Mouse (Mus musculus) limb, embryonic 13.5 days (tissue): ENCODE measurements around the gene Nek7. TPM values are rescaled to one million over a fixed set of nuclear protein-coding genes. Genes with fewer than 3 reads are reported as not detected.

Experiments used
- ATAC-seq: fragments of 200-750 bp; cut with Nextera tagmentation; 2 replicates; pipeline ENCODE4 v1.8.0; 2017; ENCODE audit warnings: low read depth, moderate number of reproducible peaks, moderate TSS enrichment; ENCODE audit not compliant: low FRiP score
- H3K27ac ChIP-seq: fragments of 300-500 bp; sonication (generic); 2 replicates; pipeline ENCODE4 v1.5.1; 2015; ENCODE audit warnings: inconsistent platforms, mild to moderate bottlenecking, moderate library complexity
- H3K27me3 ChIP-seq: fragments of 300-500 bp; sonication (generic); 2 replicates; pipeline ENCODE4 v1.6.1; 2015; ENCODE audit warnings: mild to moderate bottlenecking, inconsistent platforms
- H3K36me3 ChIP-seq: fragments of 300-500 bp; sonication (generic); 2 replicates; pipeline ENCODE4 v1.6.1; 2015; ENCODE audit warnings: inconsistent platforms, mild to moderate bottlenecking, moderate library complexity
- H3K4me1 ChIP-seq: fragments of 300-500 bp; sonication (generic); 2 replicates; pipeline ENCODE4 v1.6.1; 2015; ENCODE audit warnings: inconsistent platforms
- H3K4me2 ChIP-seq: fragments of 300-500 bp; sonication (generic); replicated peaks from 2 replicates; pipeline ENCODE4 v1.6.1; 2015; ENCODE audit warnings: inconsistent platforms, mild to moderate bottlenecking, moderate library complexity
- H3K4me3 ChIP-seq: fragments of 300-500 bp; sonication (generic); 2 replicates; pipeline ENCODE4 v1.5.1; 2015; ENCODE audit warnings: moderate library complexity, mild to moderate bottlenecking, inconsistent platforms
- H3K9ac ChIP-seq: fragments of 300-500 bp; sonication (generic); 2 replicates; pipeline ENCODE4 v1.6.1; 2015; ENCODE audit warnings: mild to moderate bottlenecking, inconsistent platforms
- H3K9me3 ChIP-seq: fragments of 300-500 bp; sonication (generic); 2 replicates; pipeline ENCODE4 v1.6.1; 2016; ENCODE audit warnings: inconsistent platforms
- WGBS: fragments of 180-500 bp; shearing (Covaris S2); methylation state at CpG from one replicate; pipeline ENCODE4 v1.1.7; 2015; 5-methylcytosine and 5-hydroxymethylcytosine counted together
- polyA plus RNA-seq: library from polyadenylated mRNA; unstranded; fragments of >200 nt; fragmentation: Nextera tagmentation; extraction: Ambion mirVana; gene quantifications from 2 replicates; pipeline ENCODE4 v1.2.1, GENCODE M21; 2015

Nek7 gene
- polyA plus RNA-seq, 1 experiment from 2014 or later = 37.0 TPM

DNA sequence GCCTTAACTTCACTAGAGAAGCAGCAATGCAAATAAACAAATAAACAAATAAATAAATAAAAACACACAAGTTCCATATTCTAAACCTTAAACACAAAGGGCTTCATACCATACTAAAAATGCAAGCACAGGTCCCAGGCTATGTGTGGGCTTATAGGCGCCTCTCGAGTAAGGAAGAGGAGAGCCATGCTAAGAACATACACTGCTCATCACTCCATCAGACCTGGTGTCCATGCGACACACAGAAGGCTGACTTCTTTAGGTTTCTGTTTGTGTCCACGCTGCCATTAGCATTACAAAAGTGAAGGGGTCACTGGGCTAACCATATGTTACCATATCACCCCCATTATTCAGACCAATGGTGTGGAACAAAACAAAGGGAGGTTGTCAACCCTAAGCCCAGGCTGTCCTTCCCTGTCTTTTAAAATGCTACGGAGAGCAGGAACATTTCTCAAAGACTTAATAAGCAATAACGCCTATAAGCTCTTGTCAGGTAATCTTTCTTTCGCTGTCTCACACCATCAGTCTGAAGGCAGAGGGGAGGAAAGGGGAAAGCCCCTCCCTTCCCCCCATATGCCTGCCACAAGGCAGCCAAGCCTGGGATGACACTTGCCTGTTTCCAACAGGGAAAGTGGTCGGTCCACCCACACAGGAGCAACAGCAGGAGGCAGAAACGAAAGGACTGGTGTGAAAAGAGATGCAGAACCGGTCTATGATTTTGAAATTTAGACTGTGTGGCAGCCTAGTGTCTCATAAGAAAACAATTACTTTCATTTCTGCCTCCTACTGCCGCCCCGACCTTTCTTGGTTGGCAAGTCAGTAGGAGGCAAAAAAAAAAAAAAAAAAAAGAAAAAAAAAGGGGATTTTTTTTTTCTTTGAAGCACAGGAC lies 60.5 kb downstream of the Nek7 start:
- 59% methylated on average over 12 of the region's 12 CpGs for WGBS
- Histone ChIP-seq H3K4me3 (no peak overlapping the region), H3K36me3 (peaks cover 13% of the 10 kb centered on the region), H3K9ac (no peak overlapping the region), H3K9me3 (no peaks in the 10 kb centered on the region), H3K27me3 (no peaks in the 10 kb centered on the region), H3K27ac (no peak overlapping the region), H3K4me1 (no peaks in the 10 kb centered on the region), H3K4me2 (no peak overlapping the region)
- ATAC-seq = no peak

DNA sequence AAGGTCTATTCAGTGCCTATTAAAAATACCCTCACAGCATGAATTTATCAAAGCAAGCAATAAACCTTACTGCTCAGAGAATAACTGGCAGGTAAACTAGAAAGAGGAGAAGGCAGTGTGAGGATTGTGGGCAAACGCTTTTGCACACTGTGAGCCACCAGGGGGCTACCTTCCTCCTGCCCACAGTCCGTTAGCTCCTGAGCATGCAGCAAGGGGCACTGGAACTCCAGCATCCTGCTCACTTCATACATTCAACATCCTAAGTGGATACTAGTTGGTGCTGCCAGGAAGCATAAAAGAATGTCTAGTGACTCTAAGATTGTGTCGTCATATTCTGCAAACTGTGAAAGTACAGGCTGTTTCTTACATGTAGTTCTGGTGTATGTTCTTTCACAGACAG lies 61.6 kb downstream of the Nek7 start:
- Histone ChIP-seq H3K4me2 (no peak overlapping the region), H3K4me1 (no peaks in the 10 kb centered on the region), H3K36me3 (peaks cover 19% of the 10 kb centered on the region), H3K27ac (no peak overlapping the region), H3K27me3 (no peaks in the 10 kb centered on the region), H3K4me3 (no peak overlapping the region), H3K9ac (no peak overlapping the region), H3K9me3 (no peaks in the 10 kb centered on the region)
- 76% methylated on average over 3 of the region's 3 CpGs for WGBS
- no peak for ATAC-seq

- Histone ChIP-seq H3K36me3 (peaks cover 7% of the 10 kb centered on the region; the same call in 1 of the 2 replicates), H3K9me3 (no peaks in the 10 kb centered on the region), H3K27me3 (no peaks in the 10 kb centered on the region), H3K9ac (no peak overlapping the region), H3K27ac (no peak overlapping the region), H3K4me3 (no peak overlapping the region), H3K4me2 (no peak overlapping the region), H3K4me1 (peaks cover 4% of the 10 kb centered on the region; the same call in 1 of the 2 replicates)
- no peak for ATAC-seq
- WGBS = 94% methylated on average over 5 of the region's 5 CpGs
These were observed 65.0 kb downstream of the Nek7 start for GRCm38 (mm10) chr1:138554926-138555325.

- H3K9ac ChIP-seq = no peak overlapping the region
- H3K9me3 ChIP-seq = no peaks in the 10 kb centered on the region
- no peak overlapping the region for H3K4me2 ChIP-seq
- no peak overlapping the region for H3K4me3 ChIP-seq
- peaks cover 4% of the 10 kb centered on the region; the same call in 1 of the 2 replicates for H3K4me1 ChIP-seq
- no peak for ATAC-seq
- H3K36me3 ChIP-seq = peaks cover 7% of the 10 kb centered on the region; the same call in 1 of the 2 replicates
- no peak overlapping the region for H3K27ac ChIP-seq
- WGBS = 54% methylated on average over 6 of the region's 6 CpGs
- no peaks in the 10 kb centered on the region for H3K27me3 ChIP-seq
These were observed 69.8 kb downstream of the Nek7 start for GRCm38 (mm10) chr1:138550184-138550583.

- 60% methylated on average over 1 of the region's 1 CpGs for WGBS
- H3K4me3 ChIP-seq = no peak overlapping the region
- no peaks in the 10 kb centered on the region for H3K27me3 ChIP-seq
- H3K4me1 ChIP-seq = peaks cover 13% of the 10 kb centered on the region; the same call in 1 of the 2 replicates
- H3K9me3 ChIP-seq = no peaks in the 10 kb centered on the region
- ATAC-seq = no peak
- no peak overlapping the region for H3K4me2 ChIP-seq
- H3K27ac ChIP-seq = peak overlapping the region; percentile 6; the same call in 1 of the 2 replicates
- H3K9ac ChIP-seq = no peak overlapping the region
- H3K36me3 ChIP-seq = no peaks in the 10 kb centered on the region
These were observed 77.8 kb downstream of the Nek7 start for GRCm38 (mm10) chr1:138542170-138542515.

DNA sequence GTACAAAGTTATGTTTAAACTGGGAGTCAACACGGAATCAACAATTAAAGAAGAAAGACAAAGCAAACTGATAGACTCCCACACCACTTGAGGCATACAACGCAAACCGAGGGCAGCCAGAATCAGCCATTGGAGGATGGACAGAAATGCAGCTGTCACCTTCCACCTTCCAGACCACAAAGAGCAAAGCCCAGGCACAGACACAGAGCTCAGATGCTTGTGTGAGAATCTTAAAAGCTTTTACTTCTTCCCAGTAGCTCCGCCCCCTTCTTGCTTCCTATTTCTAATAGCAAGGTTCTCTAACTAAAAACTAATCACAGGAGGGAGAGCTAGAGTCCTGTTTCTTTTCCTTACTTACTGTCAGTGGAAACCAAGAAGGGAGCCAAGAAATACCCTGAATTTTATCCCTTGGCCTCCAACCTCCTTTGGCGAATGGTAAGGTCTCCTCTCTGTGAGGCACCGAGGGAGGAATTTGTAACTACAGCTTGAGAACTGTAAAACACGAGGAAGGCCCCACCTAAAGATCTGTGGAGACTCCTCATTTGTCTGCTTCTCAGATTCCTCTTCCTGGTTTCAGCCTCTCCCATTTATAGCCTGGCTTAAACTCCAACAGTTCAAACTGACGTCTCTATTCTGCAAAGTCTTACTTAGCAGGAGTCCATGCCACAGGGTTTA lies 78.3 kb downstream of the Nek7 start:
- H3K9me3 ChIP-seq = no peaks in the 10 kb centered on the region
- ATAC-seq = peak; percentile 79
- H3K27ac ChIP-seq = peak overlapping the region; percentile 6; the same call in 1 of the 2 replicates
- no peak overlapping the region for H3K9ac ChIP-seq
- H3K27me3 ChIP-seq = no peaks in the 10 kb centered on the region
- H3K4me1 ChIP-seq = peaks cover 13% of the 10 kb centered on the region; the same call in 1 of the 2 replicates
- H3K36me3 ChIP-seq = no peaks in the 10 kb centered on the region
- H3K4me2 ChIP-seq = no peak overlapping the region
- no peak overlapping the region for H3K4me3 ChIP-seq
- 50% methylated on average over 8 of the region's 8 CpGs for WGBS

DNA sequence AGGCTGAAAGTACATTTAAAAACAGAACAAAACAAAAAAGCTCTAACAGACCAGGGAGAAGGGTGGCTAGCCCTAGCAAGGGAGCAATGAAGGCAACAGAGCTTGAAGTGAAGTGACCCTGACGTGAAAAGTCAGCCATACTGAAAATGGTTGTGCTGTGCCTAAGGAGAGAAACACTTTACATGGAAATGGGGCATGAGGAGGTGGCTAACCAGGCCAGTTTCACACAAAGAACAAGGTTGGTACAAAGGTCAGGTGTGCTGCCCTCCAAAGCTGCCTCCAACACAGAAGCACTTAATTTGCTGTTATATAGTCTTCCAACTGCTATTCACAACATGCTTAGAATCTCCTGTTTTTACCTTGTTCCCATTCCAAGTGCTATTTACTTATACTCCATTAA lies 80.2 kb downstream of the Nek7 start:
- no peak overlapping the region for H3K27ac ChIP-seq
- no peaks in the 10 kb centered on the region for H3K27me3 ChIP-seq
- no peaks in the 10 kb centered on the region for H3K9me3 ChIP-seq
- H3K36me3 ChIP-seq = no peaks in the 10 kb centered on the region
- H3K4me2 ChIP-seq = no peak overlapping the region
- 92% methylated on average over 1 of the region's 1 CpGs for WGBS
- peaks cover 20% of the 10 kb centered on the region; the same call in 1 of the 2 replicates for H3K4me1 ChIP-seq
- no peak overlapping the region for H3K9ac ChIP-seq
- H3K4me3 ChIP-seq = no peak overlapping the region
- no peak for ATAC-seq

DNA sequence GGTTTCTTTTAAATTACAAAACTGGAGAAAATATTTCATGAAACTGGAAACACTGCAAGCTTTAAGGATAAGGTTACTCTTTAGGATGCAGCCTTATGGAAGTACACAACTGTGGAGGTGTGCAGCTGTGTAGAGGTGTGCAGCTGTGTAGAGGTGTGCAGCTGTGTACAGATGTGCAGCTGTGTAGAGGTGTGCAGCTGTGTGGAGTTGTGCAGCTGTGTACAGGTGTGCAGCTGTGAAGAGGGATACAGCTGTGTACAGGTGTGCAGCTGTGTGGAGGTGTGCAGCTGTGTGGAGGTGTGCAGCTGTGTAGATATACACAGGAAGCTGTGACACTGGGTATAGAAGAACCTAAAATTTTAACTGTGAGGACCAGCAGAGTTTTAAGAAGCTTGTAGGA lies 81.7 kb downstream of the Nek7 start:
- Histone ChIP-seq H3K4me3 (no peak overlapping the region), H3K27me3 (no peaks in the 10 kb centered on the region)
- no peak for ATAC-seq

GRCm38 (mm10) chr1:138535758-138536574 lies 84.0 kb downstream of the Nek7 start:
- Histone ChIP-seq H3K36me3 (no peaks in the 10 kb centered on the region; the same call in 1 of the 2 replicates), H3K9me3 (no peaks in the 10 kb centered on the region), H3K4me2 (no peak overlapping the region), H3K9ac (no peak overlapping the region), H3K27me3 (no peaks in the 10 kb centered on the region), H3K4me1 (peaks cover 7% of the 10 kb centered on the region; the same call in 1 of the 2 replicates), H3K27ac (no peak overlapping the region), H3K4me3 (no peak overlapping the region)
- 54% methylated on average over 16 of the region's 16 CpGs for WGBS
- no peak for ATAC-seq

More for the DNA sequence above, 81.7 kb downstream of the Nek7 start:
- Histone ChIP-seq H3K4me2 (no peak overlapping the region), H3K36me3 (no peaks in the 10 kb centered on the region), H3K9me3 (no peaks in the 10 kb centered on the region), H3K27ac (no peak overlapping the region), H3K4me1 (peaks cover 20% of the 10 kb centered on the region; the same call in 1 of the 2 replicates), H3K9ac (no peak overlapping the region)

- no peaks in the 10 kb centered on the region for H3K9me3 ChIP-seq
- no peak overlapping the region for H3K27ac ChIP-seq
- no peaks in the 10 kb centered on the region for H3K27me3 ChIP-seq
- ATAC-seq = peak; percentile 57; the same call in 1 of the 2 replicates
- H3K36me3 ChIP-seq = no peaks in the 10 kb centered on the region; the same call in 1 of the 2 replicates
- no peaks in the 10 kb centered on the region for H3K4me1 ChIP-seq
- no peak overlapping the region for H3K9ac ChIP-seq
- WGBS = 55% methylated on average over 5 of the region's 5 CpGs
- no peak overlapping the region for H3K4me3 ChIP-seq
- no peak overlapping the region for H3K4me2 ChIP-seq
These were observed 89.3 kb downstream of the Nek7 start for GRCm38 (mm10) chr1:138530604-138531003.

- H3K4me3 ChIP-seq = no peak overlapping the region
- 21% methylated on average over 6 of the region's 6 CpGs for WGBS
- H3K27me3 ChIP-seq = no peaks in the 10 kb centered on the region
- H3K4me1 ChIP-seq = peaks cover 14% of the 10 kb centered on the region
- H3K4me2 ChIP-seq = no peak overlapping the region
- no peak overlapping the region for H3K27ac ChIP-seq
- ATAC-seq = no peak
- H3K9ac ChIP-seq = no peak overlapping the region
- H3K9me3 ChIP-seq = no peaks in the 10 kb centered on the region
- no peaks in the 10 kb centered on the region for H3K36me3 ChIP-seq
These were observed 96.0 kb downstream of the Nek7 start for GRCm38 (mm10) chr1:138523962-138524361.

- no peak for ATAC-seq
- Histone ChIP-seq H3K27ac (no peak overlapping the region), H3K27me3 (no peaks in the 10 kb centered on the region), H3K9me3 (no peaks in the 10 kb centered on the region), H3K4me1 (peaks cover 21% of the 10 kb centered on the region), H3K36me3 (no peaks in the 10 kb centered on the region), H3K9ac (no peak overlapping the region), H3K4me3 (no peak overlapping the region), H3K4me2 (no peak overlapping the region)
- 69% methylated on average over 5 of the region's 5 CpGs for WGBS
These were observed 101.7 kb downstream of the Nek7 start for GRCm38 (mm10) chr1:138518235-138518634.
